Mouse (Mus musculus): ENCODE measurements at regions not wholly inside any gene's neighbourhood (a gene's known extent, or its start where the extent isn't known, plus 50 kb on each side); places are given as distances from the start of the nearest gene placed in this dataset.

- no peak for ATAC-seq
Observed at GRCm38 (mm10) chr12:95937705-95938104, 245.7 kb downstream of the Flrt2 start.

GRCm38 (mm10) chr12:95940465-95941012 lies 248.5 kb downstream of the Flrt2 start:
- no peak for ATAC-seq

- no peak for ATAC-seq
Observed at GRCm38 (mm10) chr12:95959786-95960504, 267.9 kb downstream of the Flrt2 start.

- no peak for ATAC-seq
Observed at GRCm38 (mm10) chr12:95960505-95960871, 268.5 kb downstream of the Flrt2 start.

GRCm38 (mm10) chr12:95962817-95963216 lies 270.8 kb downstream of the Flrt2 start:
- ATAC-seq, result no peak

- no peak for ATAC-seq
Observed at GRCm38 (mm10) chr12:95988669-95989288, 296.8 kb downstream of the Flrt2 start.

- ATAC-seq, result no peak
Observed at GRCm38 (mm10) chr12:95994963-95995362, 302.9 kb downstream of the Flrt2 start.

GRCm38 (mm10) chr12:96030180-96030579 lies 338.2 kb downstream of the Flrt2 start:
- no peak for ATAC-seq

- ATAC-seq, result no peak
Observed at GRCm38 (mm10) chr12:96075365-96075764, 383.3 kb downstream of the Flrt2 start.

GRCm38 (mm10) chr12:96090995-96091394 lies 399.0 kb downstream of the Flrt2 start:
- ATAC-seq, result no peak

DNA sequence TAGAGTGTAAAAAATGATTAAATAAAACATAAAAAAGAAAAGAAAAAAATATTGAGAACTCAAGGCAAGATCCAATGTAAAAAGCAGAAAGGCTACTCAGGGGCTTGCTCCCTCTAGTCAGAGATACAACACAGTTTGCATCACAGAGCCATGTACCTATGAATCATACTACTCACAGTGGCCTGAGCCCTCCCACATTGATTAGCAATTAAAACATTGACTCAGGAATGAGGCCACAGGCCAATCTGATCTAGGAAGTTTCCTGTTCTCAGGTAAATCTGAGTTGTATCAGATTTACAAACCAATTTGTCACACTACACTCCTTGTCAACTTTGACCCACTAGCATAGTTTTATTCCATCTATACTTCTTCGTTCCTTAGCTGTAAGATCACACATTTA lies 414.2 kb downstream of the Flrt2 start:
- no peak for ATAC-seq

DNA sequence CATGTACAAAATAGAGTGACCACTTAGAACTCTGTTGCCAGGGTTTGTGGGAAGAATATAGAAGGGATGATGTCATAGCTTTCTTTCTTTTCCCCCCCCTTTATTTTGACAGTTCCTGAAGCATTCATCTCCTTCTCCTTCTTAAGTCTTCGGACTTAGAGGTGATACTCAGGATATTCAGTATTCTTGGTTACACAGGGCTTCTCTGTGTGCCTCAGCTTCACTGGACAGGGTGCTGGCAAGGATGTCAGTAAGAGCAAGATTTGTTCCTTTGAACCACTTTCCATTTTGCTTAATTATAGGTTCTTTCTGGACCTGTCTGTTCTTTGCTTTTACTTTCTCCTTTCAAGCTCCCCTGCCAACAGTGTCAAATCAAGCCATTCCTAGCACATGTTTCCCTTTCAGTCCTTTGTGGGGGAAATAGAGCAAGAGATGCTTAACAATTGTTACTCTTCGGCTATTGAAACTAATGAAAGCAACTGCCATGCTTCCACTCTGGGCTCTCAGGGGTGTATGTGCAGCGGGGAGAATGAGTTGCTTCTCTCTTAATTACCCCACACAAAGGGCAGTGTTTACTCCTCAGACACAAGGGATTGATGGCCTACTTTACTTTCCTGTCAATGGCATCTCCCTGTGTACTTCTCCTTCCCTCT lies 422.8 kb downstream of the Flrt2 start:
- ATAC-seq, result no peak

- no peak for ATAC-seq
Observed at GRCm38 (mm10) chr12:96117553-96117952, 425.5 kb downstream of the Flrt2 start.

- ATAC-seq, result no peak
Observed at GRCm38 (mm10) chr12:96124156-96124931, 432.3 kb downstream of the Flrt2 start.

DNA sequence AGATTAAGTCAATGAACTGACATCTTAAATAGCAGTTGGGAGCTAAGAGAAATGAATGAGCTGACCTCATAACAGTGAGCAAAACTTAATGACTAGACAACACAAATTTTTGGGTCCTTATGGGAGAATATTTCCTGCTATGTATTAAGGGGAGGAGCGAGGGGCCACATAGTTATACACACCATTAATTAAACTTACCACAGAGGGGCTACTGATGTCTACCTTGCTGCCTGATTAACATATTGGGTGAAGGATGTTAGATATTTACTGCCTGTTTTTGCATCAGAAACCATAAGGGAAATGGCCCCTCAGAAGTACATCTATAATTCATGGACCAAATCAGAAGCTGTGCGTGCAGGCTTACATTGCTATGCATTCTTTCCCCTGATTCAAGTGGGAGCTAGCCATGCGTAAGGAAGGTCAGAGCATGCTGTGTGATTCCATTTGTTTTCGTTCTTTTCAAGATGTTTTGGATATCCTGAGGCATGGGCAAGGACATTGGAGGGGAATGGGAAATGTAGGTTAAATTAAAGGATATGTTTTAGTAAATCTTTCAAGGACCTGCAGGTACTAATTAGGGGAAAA lies 437.9 kb downstream of the Flrt2 start:
- no peak for ATAC-seq

DNA sequence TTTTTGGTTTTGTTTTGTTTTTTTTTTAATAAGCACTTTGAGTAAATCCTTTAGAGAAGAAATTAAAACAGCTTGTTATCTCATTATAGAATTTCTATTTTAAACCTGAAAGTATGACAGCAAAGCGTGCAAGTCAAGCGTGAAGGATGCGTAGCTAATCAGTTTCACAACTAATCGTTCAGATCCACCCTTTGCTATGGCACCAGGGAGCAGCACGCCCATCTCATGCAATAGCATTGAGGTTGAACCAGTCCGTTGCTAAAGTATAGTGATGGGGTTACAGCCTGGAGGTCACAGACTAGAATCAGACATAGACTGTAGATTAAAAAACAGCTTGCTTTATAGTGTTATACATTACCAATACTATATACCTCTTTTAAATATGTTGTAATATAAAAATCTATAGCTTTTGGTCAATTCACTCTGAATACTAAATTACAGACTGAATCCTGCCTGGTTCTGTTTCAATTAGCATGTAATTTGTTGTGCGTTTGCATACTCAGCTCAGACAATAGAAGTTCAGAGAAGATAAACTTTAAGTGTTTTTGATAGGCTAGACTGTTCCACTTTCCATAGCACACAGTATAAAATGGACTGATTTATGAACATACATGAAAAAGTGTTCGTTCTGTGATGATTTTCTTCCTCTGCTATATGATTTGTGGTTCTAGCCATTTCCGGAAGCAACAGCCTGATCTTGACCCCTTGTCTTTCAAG lies 438.9 kb downstream of the Flrt2 start:
- ATAC-seq, result no peak

- no peak for ATAC-seq
Observed at GRCm38 (mm10) chr12:96134136-96134535, 442.1 kb downstream of the Flrt2 start.

GRCm38 (mm10) chr12:96141748-96142147 lies 449.7 kb downstream of the Flrt2 start:
- no peak for ATAC-seq

DNA sequence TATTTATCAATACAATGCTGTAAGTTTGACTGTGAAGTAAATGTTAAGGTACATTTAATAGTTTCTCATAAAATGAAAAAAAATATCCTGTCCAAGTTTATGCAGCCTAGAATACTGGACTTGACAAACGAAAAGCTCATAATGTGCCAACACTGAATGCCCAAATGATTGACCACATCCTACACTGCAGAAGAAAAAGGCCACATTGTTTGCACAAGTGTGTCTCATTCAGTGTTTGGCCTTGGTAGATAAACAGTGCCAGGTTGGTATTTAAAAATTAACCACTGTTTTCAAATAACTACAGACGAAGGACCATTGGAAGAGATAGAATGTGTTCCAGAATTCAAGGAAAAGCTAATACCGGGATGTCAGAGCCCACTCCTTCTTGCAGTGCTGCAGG lies 462.1 kb downstream of the Flrt2 start:
- no peak for ATAC-seq

DNA sequence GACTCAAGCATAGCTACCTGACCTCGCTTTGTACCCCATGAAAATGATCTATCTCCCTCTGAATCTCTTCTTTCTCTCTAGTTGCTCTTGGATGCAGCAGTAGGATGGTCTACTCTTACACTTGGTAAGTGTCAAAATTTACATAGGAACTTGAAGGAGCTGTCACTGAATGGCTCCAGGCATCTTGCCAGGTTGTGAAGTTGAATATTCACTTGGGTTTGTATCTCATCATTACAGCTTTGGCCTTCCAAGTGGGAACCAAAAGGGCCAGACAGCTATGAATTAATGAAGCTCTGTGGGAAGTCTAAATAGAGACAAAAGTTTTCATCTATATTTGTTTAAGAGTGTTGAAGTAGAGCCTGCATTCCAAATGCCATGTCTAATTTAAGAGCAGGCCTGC lies 475.5 kb downstream of the Flrt2 start:
- no peak for ATAC-seq

GRCm38 (mm10) chr12:96198928-96199327 lies 506.9 kb downstream of the Flrt2 start:
- no peak for ATAC-seq

DNA sequence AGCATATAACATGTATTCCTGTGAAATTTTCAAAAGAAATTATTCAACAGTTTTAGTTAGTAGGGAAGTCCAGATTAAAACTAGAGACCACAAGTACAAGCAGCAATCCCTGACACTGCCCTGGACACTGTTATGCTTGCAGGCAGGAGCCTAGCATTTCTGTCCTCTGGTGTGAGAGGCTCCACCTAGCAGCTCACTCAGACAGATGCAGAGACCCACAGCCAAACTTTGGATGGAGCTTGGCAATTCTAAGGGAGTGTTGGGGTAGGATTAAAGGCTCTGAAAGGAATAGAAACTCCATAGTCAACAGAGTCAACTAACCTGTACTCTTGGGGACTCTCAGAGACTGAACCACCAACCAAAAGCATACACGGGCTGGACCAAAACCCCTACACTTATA lies 509.8 kb downstream of the Flrt2 start:
- no peak for ATAC-seq
